ENCODE assay signal across 9 mouse cellular contexts in the genomic region with DNA sequence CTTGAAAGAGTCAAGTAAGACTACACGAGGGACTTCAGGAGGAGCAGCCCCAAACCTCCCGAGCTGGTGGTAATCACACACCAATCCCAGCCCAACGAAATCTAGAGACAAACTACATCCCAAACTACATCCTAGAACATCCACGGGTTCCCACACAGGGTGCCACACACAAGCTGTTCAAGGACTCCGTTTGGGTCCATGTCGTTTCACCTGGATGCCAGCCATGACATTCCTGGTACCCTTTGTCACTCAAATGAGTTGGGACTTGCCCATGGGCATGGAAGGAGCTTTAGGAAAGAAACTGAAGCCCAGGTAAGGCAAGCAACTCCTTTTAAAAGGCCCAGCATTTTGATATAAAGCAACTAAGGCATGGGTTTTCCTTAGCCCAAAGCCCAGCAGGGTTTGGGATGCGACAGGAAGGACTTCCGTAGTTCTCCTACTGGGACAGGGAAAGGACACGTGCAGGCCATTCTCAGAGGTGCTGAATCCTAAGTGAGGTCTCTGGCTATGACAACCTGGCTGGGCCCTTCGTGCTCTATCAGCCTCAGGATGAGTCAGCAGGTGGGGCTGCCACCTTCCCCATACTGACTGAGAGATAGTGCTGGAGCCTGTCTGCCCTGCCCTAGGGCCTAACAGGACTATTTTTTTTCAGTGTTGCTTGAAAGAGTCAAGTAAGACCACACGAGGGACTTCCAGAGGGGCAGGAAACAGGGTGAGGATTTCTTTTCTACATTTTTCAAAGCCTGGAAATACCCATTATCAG. TPM values are rescaled to one million over a fixed set of nuclear protein-coding genes. Genes with fewer than 3 reads are reported as not detected.
DNase-seq lines count a peak whose midpoint lies in the region; ATAC-seq and TF ChIP-seq lines count a peak whose summit lies in the region.
"Had no signal": no experiment of that assay in that cellular context is flagged by ENCODE, and none has a peak within 500 bp of the region (broad histone marks: within the 10 kb centered on the region; RNA-seq: fewer than 3 reads in every experiment).

No protein-coding gene starts in this region.

- H3K4me1 ChIP-seq in E14TG2a.4 (replicated peaks; ENCODE audit: low read depth, low read length) = peaks cover 83% of the 10 kb centered on the region
- H3K4me1 ChIP-seq in heart, postnatal 0 days (ENCODE audit: control insufficient read depth, insufficient read depth) = peaks cover 52% of the 10 kb centered on the region
- peaks cover 10 to 24% of the 10 kb centered on the region in 2 experiments for H3K4me1 ChIP-seq in liver, embryonic 14.5 days (replicated peaks; ENCODE audit: control insufficient read depth in 2 of 2, insufficient read depth in 2 of 2, low read length in 1 of 2)
- H3K4me1 ChIP-seq in midbrain, postnatal 0 days (ENCODE audit: insufficient read depth, low read length) = no peaks in the 10 kb centered on the region; the same call in 1 of the 2 replicates

- peaks cover 77% of the 10 kb centered on the region for H3K27me3 ChIP-seq in E14TG2a.4 (ENCODE audit: insufficient read depth, low read length)
- H3K27me3 ChIP-seq in heart, postnatal 0 days (ENCODE audit: control insufficient read depth, insufficient read depth, low read length) = no peaks in the 10 kb centered on the region
- peaks cover 10% of the 10 kb centered on the region for H3K27me3 ChIP-seq in liver, embryonic 14.5 days (ENCODE audit: control insufficient read depth, insufficient read depth, low read length)
- peaks cover 24% of the 10 kb centered on the region for H3K27me3 ChIP-seq in midbrain, postnatal 0 days (ENCODE audit: insufficient read depth, low read length)

- TF ChIP-seq CTCF in E14TG2a.4 (conservative IDR thresholded peaks at IDR 0.05; ENCODE audit: low read length) = no peak
- TF ChIP-seq CTCF in heart, postnatal 0 days (IDR thresholded peaks at IDR 0.05; ENCODE audit: low read depth) = no peak
- no peak for TF ChIP-seq CTCF in liver, embryonic 14.5 days (IDR thresholded peaks at IDR 0.05; ENCODE audit: low read depth)
- TF ChIP-seq CTCF in midbrain, postnatal 0 days (IDR thresholded peaks at IDR 0.05) = no peak

- peak overlapping the region; percentile 66 for H3K4me3 ChIP-seq in E14TG2a.4 (replicated peaks; ENCODE audit: low read length)
- peak overlapping the region; percentile 48 for H3K4me3 ChIP-seq in heart, postnatal 0 days (ENCODE audit: low read depth, low read length)
- peak overlapping the region; percentile 60 to 66 for H3K4me3 ChIP-seq in liver, embryonic 14.5 days (ENCODE audit: insufficient read depth in 1 of 2, low read depth in 2 of 2, low read length in 2 of 2)
- H3K4me3 ChIP-seq in midbrain, postnatal 0 days (ENCODE audit: low read depth, low read length) = no peak overlapping the region
- H3K4me3 ChIP-seq: megakaryocyte, embryonic 14.5 days had no signal

- 57% methylated on average over 11 of the region's 11 CpGs for WGBS in heart, postnatal 0 days
- WGBS in liver, embryonic 14.5 days (ENCODE audit: insufficient replicate concordance) = 50% methylated on average over 11 of the region's 11 CpGs
- WGBS in midbrain, postnatal 0 days = 75% methylated on average over 11 of the region's 11 CpGs

- peak overlapping the region; percentile 64 for H3K4me2 ChIP-seq in heart, postnatal 0 days (ENCODE audit: low read depth, low read length)
- peak overlapping the region; percentile 63 for H3K4me2 ChIP-seq in liver, embryonic 14.5 days (ENCODE audit: low read depth)
- no peak overlapping the region for H3K4me2 ChIP-seq in midbrain, postnatal 0 days (ENCODE audit: low read depth, low read length, poor library complexity, severe bottlenecking)

- peak overlapping the region; percentile 72 for H3K27ac ChIP-seq in heart, postnatal 0 days (ENCODE audit: low read depth)
- H3K27ac ChIP-seq in liver, embryonic 14.5 days = peak overlapping the region; percentile 58
- H3K27ac ChIP-seq in midbrain, postnatal 0 days (ENCODE audit: low read depth, low read length) = no peak overlapping the region

- H3K9ac ChIP-seq in heart, postnatal 0 days (replicated peaks; ENCODE audit: low read depth, low read length) = no peak overlapping the region; the same call in 1 of the 2 replicates
- peak overlapping the region; percentile 72 for H3K9ac ChIP-seq in liver, embryonic 14.5 days (replicated peaks)
- H3K9ac ChIP-seq in midbrain, postnatal 0 days (replicated peaks; ENCODE audit: low read length, poor library complexity, severe bottlenecking) = no peak overlapping the region

- no peaks in the 10 kb centered on the region for H3K9me3 ChIP-seq in E14TG2a.4 (ENCODE audit: low read length)
- H3K9me3 ChIP-seq in heart, postnatal 0 days (replicated peaks; ENCODE audit: control insufficient read depth, low read length) = no peaks in the 10 kb centered on the region
- H3K9me3 ChIP-seq in liver, embryonic 14.5 days (ENCODE audit: control insufficient read depth, low read length) = no peaks in the 10 kb centered on the region
- H3K9me3 ChIP-seq in midbrain, postnatal 0 days (ENCODE audit: low read length) = no peaks in the 10 kb centered on the region
- H3K9me3 ChIP-seq: megakaryocyte, embryonic 14.5 days had no signal

- no peak for TF ChIP-seq EP300 in heart, postnatal 0 days (IDR thresholded peaks at IDR 0.05; ENCODE audit: low read depth)
- TF ChIP-seq EP300 in liver, embryonic 14.5 days (IDR thresholded peaks at IDR 0.05; ENCODE audit: low read depth) = no peak

- DNase-seq in NIH3T3 (ENCODE audit: low read depth) = peak; percentile 39
- DNase-seq in heart, postnatal 0 days (ENCODE audit: low spot score) = no peak
- DNase-seq in liver, embryonic 14.5 days (ENCODE audit: low read depth in 3 of 3, low spot score in 3 of 3) = peak; percentile 57 to 63 (median 60)
- DNase-seq in cerebellum, postnatal 14 days = no peak
- no peak for DNase-seq in layer of hippocampus, postnatal 25 days (ENCODE audit: extremely low spot score in 1 of 2, low spot score in 1 of 2)
- no peak for DNase-seq in midbrain, postnatal 0 days (ENCODE audit: low spot score)

- no peak for ATAC-seq in heart, postnatal 0 days (ENCODE audit: insufficient read depth, low read depth)
- ATAC-seq in liver, embryonic 14.5 days (ENCODE audit: insufficient read depth) = peak; percentile 83
- no peak for ATAC-seq in midbrain, postnatal 0 days (ENCODE audit: low FRiP score)

- no peaks in the 10 kb centered on the region for H3K36me3 ChIP-seq in E14TG2a.4 (ENCODE audit: insufficient read depth, low read length)
- no peaks in the 10 kb centered on the region for H3K36me3 ChIP-seq in heart, postnatal 0 days (replicated peaks; ENCODE audit: control insufficient read depth, insufficient read depth, low read length)
- no peaks in the 10 kb centered on the region for H3K36me3 ChIP-seq in liver, embryonic 14.5 days (replicated peaks; ENCODE audit: control insufficient read depth, insufficient read depth, low read depth)
- no peaks in the 10 kb centered on the region for H3K36me3 ChIP-seq in midbrain, postnatal 0 days (ENCODE audit: insufficient read depth, low read length)

RNA-seq across cellular contexts. Expression of gene Tinagl1, which starts 1.7 kb away (rescaled TPM):
- total RNA-seq in heart, postnatal 0 days (2014; rRNA removed; ENCODE audit: low replicate concordance) = 128 and 168 TPM in 2 replicates
- 56.1 and 61.3 TPM in 2 replicates for polyA plus RNA-seq in heart, postnatal 0 days (2015; fragmentation: Nextera tagmentation; extraction: Ambion mirVana)
- polyA plus RNA-seq in liver, embryonic 14.5 days (2012; rRNA removed) = 24.4 and 27.0 TPM in 2 replicates
- 18.2 and 20.7 TPM in 2 replicates for polyA plus RNA-seq in liver, embryonic 14.5 days (2014; fragmentation: Nextera tagmentation; extraction: Ambion mirVana)
- 1 to 10 TPM; 7.5 to 8.7 TPM for total RNA-seq in layer of hippocampus, postnatal 25 days (2021)
- 7.2 and 7.5 TPM in 2 replicates for total RNA-seq in midbrain, postnatal 0 days (2014; rRNA removed)
- polyA plus RNA-seq in midbrain, postnatal 0 days (2015; fragmentation: Nextera tagmentation; extraction: Ambion mirVana) = 2.9 and 4.3 TPM in 2 replicates

RNA-seq across cellular contexts. Expression of gene Hcrtr1, which starts 34.1 kb away (rescaled TPM):
- not detected in 2 replicates for total RNA-seq in heart, postnatal 0 days (2014; rRNA removed; ENCODE audit: low replicate concordance)
- not detected in 2 replicates for polyA plus RNA-seq in heart, postnatal 0 days (2015; fragmentation: Nextera tagmentation; extraction: Ambion mirVana)
- polyA plus RNA-seq in liver, embryonic 14.5 days (2012; rRNA removed) = 0.04 TPM in 1 of 2 replicates, not detected in the other
- polyA plus RNA-seq in liver, embryonic 14.5 days (2014; fragmentation: Nextera tagmentation; extraction: Ambion mirVana) = not detected in 2 replicates
- total RNA-seq in layer of hippocampus, postnatal 25 days (2021) = 1 to 10 TPM; 3.2 to 4.5 TPM
- 14.5 and 20.4 TPM in 2 replicates for total RNA-seq in midbrain, postnatal 0 days (2014; rRNA removed)
- 13.9 and 16.7 TPM in 2 replicates for polyA plus RNA-seq in midbrain, postnatal 0 days (2015; fragmentation: Nextera tagmentation; extraction: Ambion mirVana)

RNA-seq across cellular contexts. Expression of gene Gm853, which starts 49.0 kb away (rescaled TPM):
- not detected in 2 replicates for total RNA-seq in heart, postnatal 0 days (2014; rRNA removed; ENCODE audit: low replicate concordance)
- not detected in 2 replicates for polyA plus RNA-seq in heart, postnatal 0 days (2015; fragmentation: Nextera tagmentation; extraction: Ambion mirVana)
- polyA plus RNA-seq in liver, embryonic 14.5 days (2012; rRNA removed) = 0.01 TPM in 1 of 2 replicates, not detected in the other
- not detected in 2 replicates for polyA plus RNA-seq in liver, embryonic 14.5 days (2014; fragmentation: Nextera tagmentation; extraction: Ambion mirVana)
- not detected for total RNA-seq in layer of hippocampus, postnatal 25 days (2021)
- 0.49 TPM in 1 of 2 replicates, not detected in the other for total RNA-seq in midbrain, postnatal 0 days (2014; rRNA removed)
- polyA plus RNA-seq in midbrain, postnatal 0 days (2015; fragmentation: Nextera tagmentation; extraction: Ambion mirVana) = not detected in 2 replicates
- total RNA-seq: adrenal gland, adult 2 months had no signal
- polyA plus RNA-seq: adrenal gland, adult 2 months had no signal

Comparison
In these comparisons a context has a peak if more than half of its experiments do, and no peak if none do; other contexts are left out.
1. DNase-seq: peak in NIH3T3 (single experiment) and liver, embryonic 14.5 days (3 of 3); none in heart, postnatal 0 days (single experiment), cerebellum, postnatal 14 days (0 of 2), layer of hippocampus, postnatal 25 days (0 of 2) and midbrain, postnatal 0 days (single experiment).
2. RNA of gene Tinagl1, which starts 1.7 kb away (total RNA-seq): 128 to 168 TPM in heart, postnatal 0 days; 7.5 to 8.7 TPM in layer of hippocampus, postnatal 25 days and 7.2 to 7.5 TPM in midbrain, postnatal 0 days; every median in the first group is over 10 times any median in the second.